Mouse (Mus musculus) hematopoietic stem cell, adult 5-6 weeks (primary cell): ENCODE results near the gene Vma21-ps. TPM values are rescaled to one million over a fixed set of nuclear protein-coding genes. Genes with fewer than 3 reads are reported as not detected.
"Not testable (repeated sequence)": the region's sequence is repeated elsewhere in the genome, so short reads cannot be mapped to it uniquely, and the experiment has no call there.

Experiments
- ATAC-seq, 2 experiments: fragments of 125-278 bp in 1 of 2; replicated peaks in 1 of 2; 2 replicates each; pipeline ENCODE4 v1.8.0; 2016 to 2017; ENCODE audit warnings: inconsistent platforms in 2 of 2, mild to moderate bottlenecking in 2 of 2, moderate number of reproducible peaks in 2 of 2, low read depth in 1 of 2, moderate TSS enrichment in 1 of 2; ENCODE audit not compliant: low FRiP score in 2 of 2, poor library complexity in 2 of 2, severe bottlenecking in 2 of 2, insufficient read depth in 1 of 2, low TSS enrichment in 1 of 2
- total RNA-seq: library from RNA; stranded (forward); fragments of 172-1452, 232-1000 nt; gene quantifications from 2 replicates; pipeline ENCODE4 v1.2.3, GENCODE M21; 2017

Vma21-ps gene
- not detected in 2 replicates for total RNA-seq

DNA sequence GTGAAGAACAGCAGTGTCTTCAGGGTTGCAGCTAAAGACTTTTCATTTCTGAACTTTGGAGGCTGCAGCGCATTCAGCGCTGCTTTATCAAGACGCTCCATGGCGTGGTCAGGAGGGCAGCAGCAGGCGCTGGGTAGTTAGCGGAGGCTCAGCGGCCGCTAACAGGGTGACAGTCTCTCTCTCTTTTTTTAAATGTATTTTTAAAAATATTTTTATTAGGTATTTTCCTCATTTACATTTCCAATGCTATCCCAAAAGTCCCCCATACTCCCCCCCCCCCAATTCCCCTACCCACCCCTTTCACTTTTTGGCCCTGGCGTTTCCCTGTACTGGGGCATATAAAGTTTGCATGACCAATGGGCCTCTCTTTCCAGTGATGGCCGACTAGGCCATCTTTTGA lies at the start of gene Vma21-ps:
Gene Vma21-ps, minus strand, starts transcription at position 101 of the 400 bp plus-strand sequence.
- not testable (repeated sequence) for ATAC-seq

DNA sequence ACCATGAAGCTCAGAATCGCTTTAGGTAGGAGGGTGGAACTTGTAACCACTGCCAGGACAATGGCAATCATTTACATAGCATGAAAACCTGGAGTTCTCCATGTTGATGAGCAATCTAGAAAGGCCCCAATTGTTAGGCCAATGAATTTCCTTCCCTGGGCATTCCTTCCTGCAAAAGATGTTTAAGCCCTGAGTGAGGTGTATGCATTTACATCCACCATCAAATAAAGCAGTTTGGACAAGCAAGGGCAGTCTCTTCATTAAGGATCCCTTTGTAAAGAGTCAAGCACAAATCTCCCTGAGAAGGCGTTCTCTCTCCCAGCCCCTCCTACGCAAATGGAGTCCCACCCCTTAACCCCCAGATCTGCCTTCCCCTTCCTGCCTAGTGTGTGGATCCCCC lies 46.0 kb upstream of the Vma21-ps start:
- ATAC-seq, result no peak

DNA sequence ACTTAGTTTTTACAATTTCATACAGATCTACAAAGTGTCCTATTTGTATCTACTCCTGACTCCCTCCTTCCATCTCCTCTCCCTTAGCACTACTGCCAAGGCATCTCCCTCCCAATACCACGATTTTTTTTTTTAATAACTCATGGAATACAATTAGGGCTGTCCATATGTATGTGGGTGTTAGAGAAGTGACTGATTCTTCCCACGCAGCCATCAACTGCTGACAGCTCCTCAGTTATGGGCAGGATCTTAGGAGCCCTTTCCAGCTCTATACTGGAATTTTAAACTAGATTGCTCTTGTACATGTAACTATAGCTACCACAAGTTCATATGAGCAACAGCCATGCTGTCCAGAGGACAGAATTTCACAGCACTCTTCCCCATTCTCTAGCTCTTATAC lies 33.6 kb upstream of the Vma21-ps start:
- ATAC-seq, result no peak

DNA sequence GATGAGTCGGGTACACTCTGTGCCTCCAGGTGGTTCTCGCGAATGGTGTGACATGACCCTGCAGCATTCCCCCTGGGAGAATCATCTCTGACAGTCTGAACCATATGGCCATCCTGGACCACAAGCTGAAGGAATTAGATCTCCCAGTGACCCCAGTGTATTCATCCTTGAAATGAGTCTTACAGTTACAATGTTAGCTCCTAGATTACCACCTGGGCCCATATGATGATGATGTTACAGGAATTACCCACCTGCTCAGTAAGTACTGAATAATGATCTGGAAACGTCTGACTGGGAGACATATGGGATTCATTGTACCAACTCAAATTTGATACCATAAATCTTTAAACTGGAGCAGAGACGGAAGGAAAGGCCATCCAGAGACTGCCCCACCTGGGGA lies 29.4 kb upstream of the Vma21-ps start:
- ATAC-seq, result no peak

DNA sequence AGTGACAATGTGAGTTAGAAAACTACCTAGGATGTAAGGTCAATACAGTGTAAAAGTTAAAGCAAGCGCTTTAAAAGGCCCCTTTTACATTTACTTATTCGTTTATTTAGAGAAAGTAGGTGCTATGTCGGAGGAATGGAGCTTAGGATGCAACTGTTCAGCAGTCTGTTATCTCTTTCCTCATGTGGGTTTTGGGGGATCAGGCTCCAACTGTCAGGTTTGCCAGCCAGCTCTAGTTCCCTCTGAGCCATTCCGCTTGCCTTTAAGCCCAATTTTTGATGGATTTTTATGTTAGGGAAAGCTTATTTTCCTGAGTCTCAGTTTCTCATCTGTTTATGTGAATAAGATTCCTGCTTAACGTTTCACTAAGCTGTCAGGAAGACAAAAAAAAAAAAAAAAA lies 22.3 kb upstream of the Vma21-ps start:
- no peak for ATAC-seq

DNA sequence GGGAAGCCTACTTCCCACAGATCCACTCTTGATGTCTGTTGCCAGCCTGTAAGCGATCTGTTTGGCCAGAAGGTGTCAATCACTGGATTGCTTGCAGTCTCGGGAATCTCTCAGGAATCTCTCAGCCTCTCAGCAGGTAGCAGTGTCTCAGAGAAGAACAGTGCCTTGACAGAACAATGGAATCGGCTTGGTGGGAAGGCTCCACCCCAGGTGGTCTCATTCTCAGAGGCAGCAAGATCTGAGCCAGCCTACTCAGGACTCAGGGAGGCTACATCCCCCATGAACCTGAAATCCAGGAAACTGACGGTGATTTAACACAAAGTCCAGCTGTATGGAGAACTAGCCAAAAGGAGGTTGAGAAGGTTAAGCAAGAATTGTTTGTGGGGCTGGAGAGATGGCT lies 20.5 kb upstream of the Vma21-ps start:
- ATAC-seq, result no peak

DNA sequence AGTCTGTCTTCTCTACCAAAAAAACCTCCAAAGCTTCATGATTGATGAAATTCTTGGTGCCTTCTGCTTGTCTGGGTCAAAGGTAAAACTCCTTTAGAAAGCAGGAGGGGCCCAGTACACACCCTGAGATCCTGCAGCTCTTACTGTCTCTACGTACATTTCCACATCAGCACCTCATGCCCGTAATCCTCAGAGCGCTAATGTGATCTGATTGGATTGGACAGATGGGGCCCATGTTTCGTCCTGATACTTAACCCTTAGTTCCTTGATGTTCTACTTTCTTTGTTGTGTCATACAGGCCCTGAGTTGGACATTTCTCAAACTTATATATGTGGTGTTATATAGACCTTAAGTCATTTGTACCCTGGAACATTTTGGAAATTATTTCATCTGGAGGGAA lies 9.6 kb downstream of the Vma21-ps start:
- ATAC-seq, result no peak

DNA sequence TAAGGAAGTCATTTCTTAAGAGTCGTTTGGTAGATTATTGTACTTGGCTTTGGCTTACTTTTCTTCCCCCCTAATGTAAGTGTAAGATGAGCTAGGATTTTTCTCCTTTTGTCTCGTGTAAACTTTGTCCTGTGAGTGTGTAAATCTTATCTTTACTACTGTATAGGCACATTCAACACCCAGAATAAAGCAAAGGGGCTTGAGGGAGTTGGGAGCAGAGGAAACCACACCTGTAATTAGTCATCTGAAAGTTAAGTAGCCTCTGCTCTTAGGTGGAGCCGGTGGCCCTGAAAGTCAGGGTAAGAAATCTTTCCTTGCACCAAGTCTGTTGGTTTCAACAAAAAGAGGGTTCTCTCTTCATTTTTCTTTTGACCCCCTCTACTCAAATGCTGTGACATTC lies 23.6 kb downstream of the Vma21-ps start:
- ATAC-seq, result no peak

DNA sequence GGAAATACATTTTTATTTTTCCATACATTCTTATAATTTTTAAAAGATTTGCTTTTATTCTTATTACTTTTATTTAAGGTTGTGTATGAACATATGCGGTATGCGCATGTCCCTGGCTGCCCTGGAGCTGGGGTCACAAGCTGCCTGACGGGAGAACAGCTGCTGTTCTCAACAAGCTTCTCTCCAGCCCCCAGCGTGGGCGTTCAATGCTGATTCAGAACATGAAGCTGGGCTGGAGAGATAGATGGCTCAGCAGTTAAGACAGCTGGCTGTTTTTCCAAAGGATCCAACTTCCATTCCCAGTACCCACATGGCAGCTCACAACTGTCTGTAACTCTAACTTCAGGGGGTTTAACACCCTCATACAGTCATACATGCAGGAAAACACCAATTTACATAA lies 35.7 kb downstream of the Vma21-ps start:
- no peak for ATAC-seq

DNA sequence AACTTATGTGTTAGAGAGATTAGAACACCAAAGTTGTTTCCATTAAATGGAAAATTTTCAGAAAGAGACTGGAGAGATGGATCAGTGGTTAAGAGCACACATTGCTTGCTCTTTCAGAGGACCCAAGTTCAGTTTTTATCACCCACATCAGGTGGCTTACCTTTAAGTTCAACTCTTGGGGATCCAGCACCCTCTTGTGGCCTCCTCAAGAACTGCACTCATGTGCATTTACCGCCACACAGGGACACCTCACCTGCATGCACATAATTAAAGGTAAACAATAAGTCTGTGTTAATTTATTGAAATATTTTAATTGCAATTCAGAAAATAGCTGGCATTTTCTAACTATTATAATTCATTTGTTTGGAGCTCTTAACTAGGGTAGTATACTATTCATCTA lies 37.3 kb downstream of the Vma21-ps start:
- no peak for ATAC-seq

Other genes with a start within 250 kb of the Vma21-ps start
- gene Smc2, start 58.0 kb downstream of the Vma21-ps start, total RNA-seq, result 132 and 156 TPM in 2 replicates
- gene Toporsl, start 99.0 kb upstream of the Vma21-ps start, total RNA-seq, result not detected in 2 replicates